Mouse (Mus musculus): ENCODE results near the gene Sgms2. TPM values are rescaled to one million over a fixed set of nuclear protein-coding genes. Genes with fewer than 3 reads are reported as not detected.

Gene Sgms2
- total and polyA plus RNA-seq, 3 experiments, result not detected

- H3K9me3 ChIP-seq (replicated peaks; ENCODE audit: insufficient read depth, low read length), result no peaks in the 10 kb centered on the region
- no peak for DNase-seq (ENCODE audit: low read depth, low spot score)
- no peak overlapping the region for H3K4me3 ChIP-seq (ENCODE audit: control insufficient read depth in 1 of 2, insufficient read depth in 1 of 2, low read depth in 2 of 2, low read length in 2 of 2)
- H3K27ac ChIP-seq (ENCODE audit: control insufficient read depth, low read depth, low read length), result no peak overlapping the region
- H3K27me3 ChIP-seq (ENCODE audit: control insufficient read depth in 1 of 2, insufficient read depth in 2 of 2, low read length in 2 of 2), result no peaks in the 10 kb centered on the region
- no peak overlapping the region for H3K9ac ChIP-seq (ENCODE audit: control insufficient read depth, low read depth, low read length, poor library complexity, severe bottlenecking)
- TF ChIP-seq TBP (IDR thresholded peaks at IDR 0.05; ENCODE audit: low read depth, low read length), result no peak
- H3K4me1 ChIP-seq (ENCODE audit: control insufficient read depth in 1 of 2, insufficient read depth in 2 of 2, low read length in 2 of 2), result no peaks in the 10 kb centered on the region
- no peaks in the 10 kb centered on the region for H3K36me3 ChIP-seq (ENCODE audit: control insufficient read depth in 1 of 2, insufficient read depth in 2 of 2, low read length in 2 of 2)
- H3K79me2 ChIP-seq (ENCODE audit: control insufficient read depth, insufficient read depth, low read length, poor library complexity), result no peaks in the 10 kb centered on the region
These were observed 30.0 kb upstream of the Sgms2 start for GRCm38 (mm10) chr3:131521206-131521605.

GRCm38 (mm10) chr3:131517756-131518155, 26.5 kb upstream of the Sgms2 start:
- no peak overlapping the region for H3K4me3 ChIP-seq (ENCODE audit: control insufficient read depth in 1 of 2, insufficient read depth in 1 of 2, low read depth in 2 of 2, low read length in 2 of 2)
- TF ChIP-seq BHLHE40 (IDR thresholded peaks at IDR 0.05; ENCODE audit: borderline replicate concordance, low read depth, low read length) (no peak), CHD2 (IDR thresholded peaks at IDR 0.05; ENCODE audit: low read length) (no peak), GABPA (IDR thresholded peaks at IDR 0.05; ENCODE audit: low read depth, low read length) (no peak), POLR2AphosphoS5 (IDR thresholded peaks at IDR 0.05; ENCODE audit: borderline replicate concordance, low read depth, low read length) (no peak), POLR2AphosphoS2 (IDR thresholded peaks at IDR 0.05; ENCODE audit: low read length) (no peak)

GRCm38 (mm10) chr3:131516332-131516999, 25.3 kb upstream of the Sgms2 start:
- no peaks in the 10 kb centered on the region for H3K36me3 ChIP-seq (ENCODE audit: control insufficient read depth in 1 of 2, insufficient read depth in 2 of 2, low read length in 2 of 2)
- no peak overlapping the region for H3K4me3 ChIP-seq (ENCODE audit: control insufficient read depth in 1 of 2, insufficient read depth in 1 of 2, low read depth in 2 of 2, low read length in 2 of 2)
- H3K9me3 ChIP-seq (replicated peaks; ENCODE audit: insufficient read depth, low read length), result no peaks in the 10 kb centered on the region
- H3K27ac ChIP-seq (ENCODE audit: control insufficient read depth, low read depth, low read length), result no peak overlapping the region
- no peak overlapping the region for H3K9ac ChIP-seq (ENCODE audit: control insufficient read depth, low read depth, low read length, poor library complexity, severe bottlenecking)
- H3K27me3 ChIP-seq (ENCODE audit: control insufficient read depth in 1 of 2, insufficient read depth in 2 of 2, low read length in 2 of 2), result no peaks in the 10 kb centered on the region
- no peak for DNase-seq (ENCODE audit: low read depth, low spot score)
- TF ChIP-seq CHD1 (IDR thresholded peaks at IDR 0.05; ENCODE audit: low read depth, low read length) (no peak), TCF12 (IDR thresholded peaks at IDR 0.05; ENCODE audit: low read depth, low read length) (no peak), E2F4 (IDR thresholded peaks at IDR 0.05; ENCODE audit: borderline replicate concordance, low read depth, low read length) (no peak), NELFE (IDR thresholded peaks at IDR 0.05; ENCODE audit: low read depth, low read length) (no peak), TAL1 (IDR thresholded peaks at IDR 0.05; ENCODE audit: low read length) (no peak), POLR2A (IDR thresholded peaks at IDR 0.05; ENCODE audit: control insufficient read depth in 1 of 2, insufficient read depth in 1 of 2, low read depth in 1 of 2, low read length in 2 of 2, poor library complexity in 1 of 2) (no peak), CTCF (IDR thresholded peaks at IDR 0.05 in 2 of 3, conservative IDR thresholded peaks at IDR 0.05 in 1 of 3; ENCODE audit: control insufficient read depth in 1 of 3, insufficient read depth in 1 of 3, low read depth in 2 of 3, low read length in 3 of 3, poor library complexity in 1 of 3, severe bottlenecking in 1 of 3) (no peak), MAX (IDR thresholded peaks at IDR 0.05; ENCODE audit: low read length) (no peak), RAD21 (IDR thresholded peaks at IDR 0.05; ENCODE audit: low read depth, low read length) (no peak), RCOR1 (IDR thresholded peaks at IDR 0.05; ENCODE audit: low read depth, low read length) (no peak), UBTF (IDR thresholded peaks at IDR 0.05; ENCODE audit: borderline replicate concordance, insufficient read depth, low read depth, low read length) (no peak), BHLHE40 (IDR thresholded peaks at IDR 0.05; ENCODE audit: borderline replicate concordance, low read depth, low read length) (no peak), GABPA (IDR thresholded peaks at IDR 0.05; ENCODE audit: low read depth, low read length) (no peak), TBP (IDR thresholded peaks at IDR 0.05; ENCODE audit: low read depth, low read length) (no peak), USF1 (IDR thresholded peaks at IDR 0.05; ENCODE audit: low read depth, low read length) (no peak), ZKSCAN1 (IDR thresholded peaks at IDR 0.05; ENCODE audit: low read depth, low read length) (no peak), ELF1 (IDR thresholded peaks at IDR 0.05; ENCODE audit: low read depth, low read length) (no peak), POLR2AphosphoS2 (IDR thresholded peaks at IDR 0.05; ENCODE audit: low read length) (no peak)
- no peaks in the 10 kb centered on the region for H3K4me1 ChIP-seq (ENCODE audit: control insufficient read depth in 1 of 2, insufficient read depth in 2 of 2, low read length in 2 of 2)
- no peaks in the 10 kb centered on the region for H3K79me2 ChIP-seq (ENCODE audit: control insufficient read depth, insufficient read depth, low read length, poor library complexity)

More at GRCm38 (mm10) chr3:131517756-131518155, 26.5 kb upstream of the Sgms2 start:
- H3K36me3 ChIP-seq (ENCODE audit: control insufficient read depth in 1 of 2, insufficient read depth in 2 of 2, low read length in 2 of 2), result no peaks in the 10 kb centered on the region
- no peaks in the 10 kb centered on the region for H3K9me3 ChIP-seq (replicated peaks; ENCODE audit: insufficient read depth, low read length)
- no peaks in the 10 kb centered on the region for H3K27me3 ChIP-seq (ENCODE audit: control insufficient read depth in 1 of 2, insufficient read depth in 2 of 2, low read length in 2 of 2)
- no peaks in the 10 kb centered on the region for H3K4me1 ChIP-seq (ENCODE audit: control insufficient read depth in 1 of 2, insufficient read depth in 2 of 2, low read length in 2 of 2)
- no peaks in the 10 kb centered on the region for H3K79me2 ChIP-seq (ENCODE audit: control insufficient read depth, insufficient read depth, low read length, poor library complexity)
- H3K27ac ChIP-seq (ENCODE audit: control insufficient read depth, low read depth, low read length), result no peak overlapping the region
- DNase-seq (ENCODE audit: low read depth, low spot score), result no peak
- H3K9ac ChIP-seq (ENCODE audit: control insufficient read depth, low read depth, low read length, poor library complexity, severe bottlenecking), result no peak overlapping the region
